Mouse (Mus musculus) ES-E14 (cell line): ENCODE data around the gene Fbxw4.

ENCODE experiments used
- CHD2 ChIP-seq: IDR thresholded peaks from 2 replicates; pipeline ENCODE4 v1.6.1; 2014; ENCODE audit warnings: mild to moderate bottlenecking, low read depth, low read length, inconsistent platforms
- HCFC1 ChIP-seq: IDR thresholded peaks from 2 replicates; pipeline ENCODE4 v1.6.1; 2012; ENCODE audit warnings: low read length, inconsistent platforms, borderline replicate concordance; ENCODE audit not compliant: insufficient read depth
- ZNF384 ChIP-seq: IDR thresholded peaks from 2 replicates; pipeline ENCODE4 v1.6.1; 2012; ENCODE audit warnings: low read depth, low read length, inconsistent platforms

DNA sequence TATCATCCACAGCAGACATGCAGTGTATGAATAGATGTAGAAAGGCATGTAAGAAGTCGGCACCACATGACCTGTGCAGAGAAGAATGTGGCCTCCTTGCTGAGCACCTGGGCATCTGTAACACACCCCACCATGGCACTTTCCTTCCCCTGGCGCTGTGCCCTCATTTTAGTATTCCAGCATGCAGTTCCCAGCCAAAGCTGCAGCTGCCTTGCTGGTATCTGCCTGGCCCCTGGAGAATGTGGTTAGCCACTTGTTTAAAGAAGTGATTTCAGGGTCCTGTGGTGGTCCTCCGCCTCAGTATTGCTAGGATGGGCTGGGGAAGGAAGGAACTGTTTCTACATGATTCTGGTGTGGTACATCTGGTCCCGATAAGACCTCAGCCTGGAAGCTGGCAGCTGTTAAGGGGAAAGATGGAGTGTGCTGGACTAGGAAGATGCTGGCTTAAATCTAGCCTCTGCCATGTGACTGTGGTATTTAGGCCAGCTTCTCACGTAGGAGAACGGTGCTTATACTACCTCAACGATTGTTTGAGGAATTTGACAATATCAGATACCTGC, 85.7 kb downstream of the Fbxw4 start:
- TF ChIP-seq HCFC1 (no peak), CHD2 (no peak), ZNF384 (no peak)
